Mouse (Mus musculus): ENCODE measurements at regions not wholly inside any gene's neighbourhood (a gene's known extent, or its start where the extent isn't known, plus 50 kb on each side); places are given as distances from the start of the nearest gene placed in this dataset.

GRCm38 (mm10) chr9:116330796-116331195 is 155.6 kb upstream of the Tgfbr2 start:
- TF ChIP-seq CTCF (IDR thresholded peaks at IDR 0.05; ENCODE audit: low read depth) (peak; percentile 49), EP300 (optimal IDR thresholded peaks at IDR 0.05) (no peak)
- no peak overlapping the region for H3K9ac ChIP-seq (ENCODE audit: low read length)
- WGBS = 65% methylated on average over 5 of the region's 5 CpGs
- DNase-seq (ENCODE audit: low spot score) (no peak), ATAC-seq (ENCODE audit: low FRiP score, low TSS enrichment) (no peak)
- H3K36me3 ChIP-seq (ENCODE audit: control insufficient read depth, insufficient read depth, low read length) = no peaks in the 10 kb centered on the region
- H3K27me3 ChIP-seq (ENCODE audit: control insufficient read depth, insufficient read depth, low read length) = no peaks in the 10 kb centered on the region
- no peak overlapping the region for H3K4me2 ChIP-seq (replicated peaks; ENCODE audit: low read depth)
- no peak overlapping the region for H3K4me3 ChIP-seq (ENCODE audit: low read depth, low read length)
- H3K4me1 ChIP-seq (replicated peaks; ENCODE audit: control insufficient read depth, insufficient read depth) = no peaks in the 10 kb centered on the region
- H3K9me3 ChIP-seq (ENCODE audit: control insufficient read depth, low read length) = no peaks in the 10 kb centered on the region
- no peak overlapping the region for H3K27ac ChIP-seq (replicated peaks)

- Histone ChIP-seq H3K9me3 (ENCODE audit: control insufficient read depth, low read length) (no peaks in the 10 kb centered on the region), H3K36me3 (ENCODE audit: control insufficient read depth, insufficient read depth, low read length) (no peaks in the 10 kb centered on the region), H3K9ac (ENCODE audit: low read length) (no peak overlapping the region), H3K27me3 (ENCODE audit: control insufficient read depth, insufficient read depth, low read length) (no peaks in the 10 kb centered on the region), H3K4me1 (replicated peaks; ENCODE audit: control insufficient read depth, insufficient read depth) (no peaks in the 10 kb centered on the region), H3K4me3 (ENCODE audit: low read depth, low read length) (no peak overlapping the region), H3K4me2 (replicated peaks; ENCODE audit: low read depth) (no peak overlapping the region), H3K27ac (replicated peaks) (no peak overlapping the region)
- TF ChIP-seq EP300 (optimal IDR thresholded peaks at IDR 0.05) = no peak
- TF ChIP-seq CTCF (IDR thresholded peaks at IDR 0.05; ENCODE audit: low read depth) = no peak
- ATAC-seq (ENCODE audit: low FRiP score, low TSS enrichment) = no peak
- DNase-seq (ENCODE audit: low spot score) = no peak
- 78% methylated on average over 5 of the region's 5 CpGs for WGBS
Measured at GRCm38 (mm10) chr9:116329147-116329546, 154.0 kb upstream of the Tgfbr2 start.

GRCm38 (mm10) chr9:116328201-116328600 is 153.0 kb upstream of the Tgfbr2 start:
- H3K4me1 ChIP-seq (replicated peaks; ENCODE audit: control insufficient read depth, insufficient read depth) = no peaks in the 10 kb centered on the region
- H3K9ac ChIP-seq (ENCODE audit: low read length) = no peak overlapping the region
- H3K9me3 ChIP-seq (ENCODE audit: control insufficient read depth, low read length) = no peaks in the 10 kb centered on the region
- H3K27me3 ChIP-seq (ENCODE audit: control insufficient read depth, insufficient read depth, low read length) = no peaks in the 10 kb centered on the region
- H3K36me3 ChIP-seq (ENCODE audit: control insufficient read depth, insufficient read depth, low read length) = no peaks in the 10 kb centered on the region
- no peak overlapping the region for H3K27ac ChIP-seq (replicated peaks)
- WGBS = 46% methylated on average over 3 of the region's 3 CpGs
- DNase-seq (ENCODE audit: low spot score) (no peak), ATAC-seq (ENCODE audit: low FRiP score, low TSS enrichment) (no peak)
- H3K4me2 ChIP-seq (replicated peaks; ENCODE audit: low read depth) = no peak overlapping the region
- TF ChIP-seq CTCF (IDR thresholded peaks at IDR 0.05; ENCODE audit: low read depth) = no peak
- TF ChIP-seq EP300 (optimal IDR thresholded peaks at IDR 0.05) = no peak
- H3K4me3 ChIP-seq (ENCODE audit: low read depth, low read length) = no peak overlapping the region

- Histone ChIP-seq H3K27ac (replicated peaks) (no peak overlapping the region), H3K4me2 (replicated peaks; ENCODE audit: low read depth) (no peak overlapping the region), H3K4me1 (replicated peaks; ENCODE audit: control insufficient read depth, insufficient read depth) (no peaks in the 10 kb centered on the region), H3K27me3 (ENCODE audit: control insufficient read depth, insufficient read depth, low read length) (no peaks in the 10 kb centered on the region), H3K9me3 (ENCODE audit: control insufficient read depth, low read length) (no peaks in the 10 kb centered on the region), H3K9ac (ENCODE audit: low read length) (no peak overlapping the region), H3K36me3 (ENCODE audit: control insufficient read depth, insufficient read depth, low read length) (no peaks in the 10 kb centered on the region), H3K4me3 (ENCODE audit: low read depth, low read length) (no peak overlapping the region)
- DNase-seq (ENCODE audit: low spot score) = no peak
- 80% methylated on average over 2 of the region's 2 CpGs for WGBS
- no peak for ATAC-seq (ENCODE audit: low FRiP score, low TSS enrichment)
- no peak for TF ChIP-seq CTCF (IDR thresholded peaks at IDR 0.05; ENCODE audit: low read depth)
Measured at GRCm38 (mm10) chr9:116327080-116327479, 151.9 kb upstream of the Tgfbr2 start.

GRCm38 (mm10) chr9:116324971-116325370 is 149.8 kb upstream of the Tgfbr2 start:
- H3K36me3 ChIP-seq (ENCODE audit: control insufficient read depth, insufficient read depth, low read length) = no peaks in the 10 kb centered on the region
- ATAC-seq (ENCODE audit: low FRiP score, low TSS enrichment) (no peak), DNase-seq (ENCODE audit: low spot score) (no peak)
- TF ChIP-seq CTCF (IDR thresholded peaks at IDR 0.05; ENCODE audit: low read depth) = no peak
- TF ChIP-seq EP300 (optimal IDR thresholded peaks at IDR 0.05) = no peak
- H3K4me3 ChIP-seq (ENCODE audit: low read depth, low read length) = no peak overlapping the region
- H3K27me3 ChIP-seq (ENCODE audit: control insufficient read depth, insufficient read depth, low read length) = no peaks in the 10 kb centered on the region
- no peak overlapping the region for H3K27ac ChIP-seq (replicated peaks)
- H3K4me1 ChIP-seq (replicated peaks; ENCODE audit: control insufficient read depth, insufficient read depth) = no peaks in the 10 kb centered on the region
- H3K9me3 ChIP-seq (ENCODE audit: control insufficient read depth, low read length) = no peaks in the 10 kb centered on the region
- no peak overlapping the region for H3K4me2 ChIP-seq (replicated peaks; ENCODE audit: low read depth)
- no peak overlapping the region for H3K9ac ChIP-seq (ENCODE audit: low read length)
- 65% methylated on average over 4 of the region's 4 CpGs for WGBS

- H3K27ac ChIP-seq (replicated peaks) = peak overlapping the region; percentile 53
Measured at GRCm38 (mm10) chr9:116323871-116324721, 148.9 kb upstream of the Tgfbr2 start.

More at GRCm38 (mm10) chr9:116323871-116324721, 148.9 kb upstream of the Tgfbr2 start:
- Histone ChIP-seq H3K9me3 (ENCODE audit: control insufficient read depth, low read length) (no peaks in the 10 kb centered on the region), H3K27me3 (ENCODE audit: control insufficient read depth, insufficient read depth, low read length) (no peaks in the 10 kb centered on the region), H3K4me3 (ENCODE audit: low read depth, low read length) (no peak overlapping the region), H3K4me2 (replicated peaks; ENCODE audit: low read depth) (no peak overlapping the region), H3K4me1 (replicated peaks; ENCODE audit: control insufficient read depth, insufficient read depth) (no peaks in the 10 kb centered on the region), H3K9ac (ENCODE audit: low read length) (no peak overlapping the region), H3K36me3 (ENCODE audit: control insufficient read depth, insufficient read depth, low read length) (no peaks in the 10 kb centered on the region)
- WGBS = 70% methylated on average over 9 of the region's 9 CpGs
- TF ChIP-seq CTCF (IDR thresholded peaks at IDR 0.05; ENCODE audit: low read depth) (no peak), EP300 (optimal IDR thresholded peaks at IDR 0.05) (no peak)
- DNase-seq (ENCODE audit: low spot score) (no peak), ATAC-seq (ENCODE audit: low FRiP score, low TSS enrichment) (no peak)
